Mouse (Mus musculus) E14TG2a.4 (cell line): ENCODE data around the gene Adss.

Experiments
- H3K27me3 ChIP-seq: 2 replicates; pipeline ENCODE4 v1.6.1; 2014; ENCODE audit warnings: low read length, control low read depth; ENCODE audit not compliant: insufficient read depth
- H3K36me3 ChIP-seq: 2 replicates; pipeline ENCODE4 v1.6.1; 2014; ENCODE audit warnings: low read length, control low read depth; ENCODE audit not compliant: insufficient read depth
- H3K4me1 ChIP-seq: replicated peaks from 2 replicates; pipeline ENCODE4 v1.6.1; 2014; ENCODE audit warnings: low read depth, low read length, control low read depth
- H3K4me3 ChIP-seq: replicated peaks from 2 replicates; pipeline ENCODE4 v1.5.1; 2014; ENCODE audit warnings: mild to moderate bottlenecking, low read length
- H3K9me3 ChIP-seq: 2 replicates; pipeline ENCODE4 v1.6.1; 2014; ENCODE audit warnings: low read length, control low read depth
- CTCF ChIP-seq: conservative IDR thresholded peaks from 2 replicates; pipeline ENCODE4 v1.5.1; 2014; ENCODE audit warnings: low read length
- NANOG ChIP-seq: IDR thresholded peaks from 2 replicates; pipeline ENCODE4 v1.6.1; 2014; ENCODE audit warnings: borderline replicate concordance, low read length, mixed read lengths
- POU5F1 ChIP-seq: IDR thresholded peaks from 2 replicates; pipeline ENCODE4 v1.6.1; 2014; ENCODE audit warnings: low read length, borderline replicate concordance

The Adss gene

GRCm38 (mm10) chr1:177737505-177738105, 58.7 kb downstream of the Adss start:
- H3K27me3 ChIP-seq: no peaks in the 10 kb centered on the region
- no peaks in the 10 kb centered on the region for H3K36me3 ChIP-seq
- H3K9me3 ChIP-seq: peaks cover 6% of the 10 kb centered on the region; the same call in 1 of the 2 replicates
- no peak for TF ChIP-seq NANOG
- no peak for TF ChIP-seq POU5F1
- TF ChIP-seq CTCF: no peak
- no peak overlapping the region for H3K4me3 ChIP-seq
- H3K4me1 ChIP-seq: no peaks in the 10 kb centered on the region

- H3K4me1 ChIP-seq: 0 out of 2 replicates have a peak, but pooled peaks cover under 1% of the 10 kb centered on the region
- TF ChIP-seq NANOG: no peak
- no peak for TF ChIP-seq CTCF
- TF ChIP-seq POU5F1: no peak
- peaks cover 6% of the 10 kb centered on the region; the same call in 1 of the 2 replicates for H3K9me3 ChIP-seq
- H3K4me3 ChIP-seq: no peak overlapping the region
- H3K36me3 ChIP-seq: no peaks in the 10 kb centered on the region
- H3K27me3 ChIP-seq: no peaks in the 10 kb centered on the region
Observed at GRCm38 (mm10) chr1:177731973-177732372, 64.3 kb downstream of the Adss start.

GRCm38 (mm10) chr1:177729043-177730024, 67.0 kb downstream of the Adss start, which contains the start of gene 1700016C15Rik:
Gene 1700016C15Rik (plus strand): TSS chr1:177729814.
- H3K4me1 ChIP-seq: peaks cover 11% of the 10 kb centered on the region
- H3K36me3 ChIP-seq: no peaks in the 10 kb centered on the region
- no peak within 1 kb of the TSS for H3K4me3 ChIP-seq
- no peak for TF ChIP-seq NANOG
- no peak for TF ChIP-seq CTCF
- TF ChIP-seq POU5F1: no peak
- no peaks in the 10 kb centered on the region for H3K9me3 ChIP-seq
- no peaks in the 10 kb centered on the region for H3K27me3 ChIP-seq

- Histone ChIP-seq H3K4me3 (no peak overlapping the region), H3K27me3 (no peaks in the 10 kb centered on the region), H3K36me3 (no peaks in the 10 kb centered on the region), H3K9me3 (no peaks in the 10 kb centered on the region), H3K4me1 (peaks cover 11% of the 10 kb centered on the region)
- TF ChIP-seq NANOG (no peak), POU5F1 (no peak), CTCF (no peak)
Observed at GRCm38 (mm10) chr1:177727883-177728525, 68.3 kb downstream of the Adss start.

- peaks cover 11% of the 10 kb centered on the region for H3K4me1 ChIP-seq
- H3K9me3 ChIP-seq: no peaks in the 10 kb centered on the region
- TF ChIP-seq CTCF (no peak), NANOG (no peak), POU5F1 (no peak)
- H3K36me3 ChIP-seq: no peaks in the 10 kb centered on the region
- no peak overlapping the region for H3K4me3 ChIP-seq
- no peaks in the 10 kb centered on the region for H3K27me3 ChIP-seq
Observed at GRCm38 (mm10) chr1:177726870-177727269, 69.4 kb downstream of the Adss start.

GRCm38 (mm10) chr1:177723786-177724185, 72.5 kb downstream of the Adss start:
- Histone ChIP-seq H3K4me3 (no peak overlapping the region), H3K9me3 (no peaks in the 10 kb centered on the region), H3K4me1 (peaks cover 25% of the 10 kb centered on the region)

GRCm38 (mm10) chr1:177719029-177719427, 77.3 kb downstream of the Adss start:
- 0 out of 2 replicates have a peak, but pooled peaks have one; percentile 52 for TF ChIP-seq NANOG
- no peak for TF ChIP-seq CTCF
- TF ChIP-seq POU5F1: no peak
- H3K4me1 ChIP-seq: peaks cover 46% of the 10 kb centered on the region
- no peaks in the 10 kb centered on the region for H3K36me3 ChIP-seq
- H3K4me3 ChIP-seq: peak overlapping the region; percentile 26; the same call in 1 of the 2 replicates
- no peaks in the 10 kb centered on the region for H3K27me3 ChIP-seq
- no peaks in the 10 kb centered on the region for H3K9me3 ChIP-seq

More at GRCm38 (mm10) chr1:177723786-177724185, 72.5 kb downstream of the Adss start:
- TF ChIP-seq NANOG (no peak), CTCF (no peak), POU5F1 (no peak)
- Histone ChIP-seq H3K27me3 (no peaks in the 10 kb centered on the region), H3K36me3 (no peaks in the 10 kb centered on the region)
